Mouse (Mus musculus) cortical plate, adult 2 months (tissue): ENCODE data around the gene Cyb5r4. TPM values are rescaled to one million over a fixed set of nuclear protein-coding genes. Genes with fewer than 3 reads are reported as not detected.
A peak's percentile ranks its signal among the peaks of the same experiment; 100 is the strongest.

ENCODE experiments used
- H3K27ac ChIP-seq: fragments of 200-500 bp; 2 replicates; pipeline ENCODE4 v1.5.1; 2012; ENCODE audit warnings: low read length, control low read depth, inconsistent platforms; ENCODE audit not compliant: insufficient read depth
- H3K4me1 ChIP-seq: fragments of 200-500 bp; 2 replicates; pipeline ENCODE4 v1.6.1; 2011; ENCODE audit warnings: low read length; ENCODE audit not compliant: control insufficient read depth, insufficient read depth
- H3K4me3 ChIP-seq: fragments of 200-500 bp; 2 replicates; pipeline ENCODE4 v1.5.1; 2011; ENCODE audit warnings: mild to moderate bottlenecking, low read length, control low read depth; ENCODE audit not compliant: insufficient read depth
- CTCF ChIP-seq: fragments of 200-500 bp; IDR thresholded peaks from 2 replicates; pipeline ENCODE4 v1.5.1; 2011; ENCODE audit warnings: mild to moderate bottlenecking, control low read depth, low read length; ENCODE audit not compliant: insufficient read depth; ENCODE audit errors: extremely low read depth
- POLR2A ChIP-seq: fragments of 200-500 bp; IDR thresholded peaks from 2 replicates; pipeline ENCODE4 v1.6.1; 2011; ENCODE audit warnings: mild to moderate bottlenecking, low read length, control low read depth; ENCODE audit not compliant: insufficient read depth; ENCODE audit errors: extremely low read depth
- polyA plus RNA-seq: library from polyadenylated mRNA; depleted of rRNA; stranded (reverse); fragments of >200 nt; gene quantifications from 2 replicates; pipeline ENCODE4 v1.2.3, GENCODE M21; 2012

Cyb5r4 gene
- polyA plus RNA-seq, 1 experiment, result 34.4 TPM

- 0 out of 2 replicates have a peak, but pooled peaks have one; percentile 10 for TF ChIP-seq POLR2A
- TF ChIP-seq CTCF, result no peak
- Histone ChIP-seq H3K4me1 (no peaks in the 10 kb centered on the region), H3K4me3 (peak within 1 kb of the TSS; percentile 48), H3K27ac (peak within 1 kb of the TSS; percentile 49)
Measured at GRCm38 (mm10) chr9:87015288-87015937, 6.4 kb upstream of the Cyb5r4 start, which contains the start of gene Ripply2. Gene Ripply2 (plus strand): TSS chr9:87015537.

- peak overlapping the region; percentile 48 for H3K4me3 ChIP-seq
- TF ChIP-seq CTCF (no peak), POLR2A (no peak)
- no peaks in the 10 kb centered on the region for H3K4me1 ChIP-seq
- H3K27ac ChIP-seq, result peak overlapping the region; percentile 49; the same call in 1 of the 2 replicates
Measured at GRCm38 (mm10) chr9:87015938-87016294, 5.9 kb upstream of the Cyb5r4 start.

GRCm38 (mm10) chr9:87025764-87026163 is 4.0 kb downstream of the Cyb5r4 start:
- TF ChIP-seq CTCF (no peak), POLR2A (no peak)
- H3K27ac ChIP-seq, result no peak overlapping the region
- peaks cover 5% of the 10 kb centered on the region; the same call in 1 of the 2 replicates for H3K4me1 ChIP-seq
- no peak overlapping the region for H3K4me3 ChIP-seq

GRCm38 (mm10) chr9:87027423-87028084 is 5.7 kb downstream of the Cyb5r4 start:
- Histone ChIP-seq H3K4me1 (peaks cover 5% of the 10 kb centered on the region; the same call in 1 of the 2 replicates), H3K27ac (no peak overlapping the region), H3K4me3 (no peak overlapping the region)
- TF ChIP-seq CTCF, result peak; percentile 56; the same call in 1 of the 2 replicates
- TF ChIP-seq POLR2A, result no peak

GRCm38 (mm10) chr9:87032196-87032595 is 10.4 kb downstream of the Cyb5r4 start:
- no peak overlapping the region for H3K4me3 ChIP-seq
- TF ChIP-seq CTCF, result no peak
- no peak for TF ChIP-seq POLR2A
- H3K4me1 ChIP-seq, result no peaks in the 10 kb centered on the region
- no peak overlapping the region for H3K27ac ChIP-seq

- no peak for TF ChIP-seq POLR2A
- TF ChIP-seq CTCF, result no peak
- Histone ChIP-seq H3K4me3 (no peak overlapping the region), H3K4me1 (no peaks in the 10 kb centered on the region), H3K27ac (no peak overlapping the region)
Measured at GRCm38 (mm10) chr9:87034831-87035580, 13.2 kb downstream of the Cyb5r4 start.

GRCm38 (mm10) chr9:87049425-87049824 is 27.6 kb downstream of the Cyb5r4 start:
- Histone ChIP-seq H3K27ac (no peak overlapping the region), H3K4me1 (no peaks in the 10 kb centered on the region), H3K4me3 (no peak overlapping the region)
- TF ChIP-seq CTCF (no peak), POLR2A (no peak)

- TF ChIP-seq CTCF, result no peak
- no peak for TF ChIP-seq POLR2A
- Histone ChIP-seq H3K4me3 (no peak overlapping the region), H3K4me1 (peaks cover 1% of the 10 kb centered on the region; the same call in 1 of the 2 replicates), H3K27ac (no peak overlapping the region)
Measured at GRCm38 (mm10) chr9:87055547-87056235, 33.9 kb downstream of the Cyb5r4 start.

GRCm38 (mm10) chr9:87062337-87062736 is 40.5 kb downstream of the Cyb5r4 start:
- Histone ChIP-seq H3K27ac (no peak overlapping the region), H3K4me3 (no peak overlapping the region), H3K4me1 (no peaks in the 10 kb centered on the region)
- TF ChIP-seq CTCF (no peak), POLR2A (no peak)
